16 mouse cellular contexts compared by ENCODE assay signal in the genomic region with DNA sequence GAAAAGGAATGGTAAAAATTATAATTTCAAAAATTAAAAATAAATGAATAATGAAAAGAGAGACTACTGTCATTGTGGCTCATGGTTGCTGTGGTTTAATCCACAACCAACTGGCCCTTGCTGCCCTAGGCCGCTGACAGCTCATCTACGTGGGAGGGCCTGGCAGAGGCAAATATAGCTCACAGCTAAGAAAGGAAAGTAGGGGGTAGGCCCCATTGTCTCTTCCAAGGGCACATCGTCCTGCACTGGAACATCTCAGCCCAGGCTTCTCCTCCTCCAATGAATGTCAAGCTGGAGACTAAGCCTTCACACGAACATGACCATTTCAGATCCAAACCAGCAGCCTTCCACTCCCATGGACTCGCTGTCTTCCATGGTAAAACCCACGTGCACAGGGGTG.
"Had no signal": no experiment of that assay in that cellular context is flagged by ENCODE, and none has a peak within 500 bp of the region (broad histone marks: within the 10 kb centered on the region; RNA-seq: fewer than 3 reads in every experiment).

No protein-coding gene starts in this region.

- DNase-seq: kidney, postnatal 10 days; kidney, postnatal 36 days; layer of hippocampus, postnatal 36 days; liver, embryonic 13.5 days; lung, adult 2 months; lung, postnatal 14 days; lung, postnatal 4 days; thymus, adult 2 months; thymus, postnatal 14 days; thymus, postnatal 4 days had no signal

- H3K9me3 ChIP-seq: kidney, embryonic 15.5 days; liver, embryonic 13.5 days; midbrain, embryonic 10.5 days; midbrain, embryonic 13.5 days had no signal

- H3K27ac ChIP-seq: kidney, embryonic 15.5 days; left cerebral cortex, adult 2 months; liver, embryonic 13.5 days; midbrain, embryonic 10.5 days; midbrain, embryonic 13.5 days had no signal

- H3K9ac ChIP-seq: kidney, embryonic 15.5 days; liver, embryonic 13.5 days; midbrain, embryonic 13.5 days had no signal

- ATAC-seq: midbrain, embryonic 13.5 days; midbrain, embryonic 16.5 days had no signal

- H3K4me1 ChIP-seq: kidney, embryonic 15.5 days; liver, embryonic 13.5 days; midbrain, embryonic 10.5 days; midbrain, embryonic 13.5 days had no signal

- H3K4me2 ChIP-seq: kidney, embryonic 15.5 days; liver, embryonic 13.5 days; midbrain, embryonic 13.5 days had no signal

- H3K4me3 ChIP-seq: kidney, embryonic 15.5 days; left cerebral cortex, adult 2 months; liver, embryonic 13.5 days; midbrain, embryonic 10.5 days; midbrain, embryonic 13.5 days; myocyte had no signal

- H3K27me3 ChIP-seq: kidney, embryonic 15.5 days; liver, embryonic 13.5 days; midbrain, embryonic 13.5 days had no signal
